Mouse (Mus musculus) lung, postnatal 0 days (tissue): Measurements from ENCODE around the gene Gmds.

Experiments
- CTCF ChIP-seq: IDR thresholded peaks from 2 replicates; pipeline ENCODE4 v1.5.1; 2016; ENCODE audit warnings: antibody characterized with exemption, mild to moderate bottlenecking
- EP300 ChIP-seq: IDR thresholded peaks from 2 replicates; pipeline ENCODE4 v1.6.1; 2016; ENCODE audit warnings: antibody characterized with exemption, mild to moderate bottlenecking, control low read depth

DNA sequence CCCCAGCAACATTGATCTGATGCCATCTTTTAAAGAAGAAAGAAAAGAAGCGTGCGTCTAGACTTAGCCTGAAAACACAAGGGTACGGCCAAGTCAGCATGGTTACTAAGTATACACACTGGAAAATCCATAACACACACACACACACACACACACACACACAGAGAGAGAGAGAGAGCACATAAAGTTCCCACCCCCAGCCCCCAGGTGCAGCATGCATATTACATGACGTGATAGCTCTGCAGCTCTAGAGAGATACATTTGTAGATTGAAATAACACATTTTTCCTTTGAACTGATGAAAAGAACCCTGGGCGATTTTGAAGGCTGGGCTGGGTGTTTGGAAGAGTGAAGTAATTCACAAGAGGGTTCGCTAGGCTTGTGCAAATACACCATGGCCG is 553.8 kb downstream of the Gmds start:
- TF ChIP-seq CTCF (no peak), EP300 (no peak)
